Mouse (Mus musculus) lung, embryonic 15.5 days (tissue): Measurements from ENCODE around the gene Tle3. TPM values are rescaled to one million over a fixed set of nuclear protein-coding genes. Genes with fewer than 3 reads are reported as not detected.

Experiments used
- ATAC-seq: fragments of 200-750 bp; cut with Nextera tagmentation; 2 replicates; pipeline ENCODE4 v1.8.0; 2017; ENCODE audit warnings: moderate number of reproducible peaks, borderline replicate concordance; ENCODE audit not compliant: low FRiP score, low TSS enrichment; ENCODE audit errors: extremely low read depth
- H3K27ac ChIP-seq: fragments of 300-500 bp; sonication (generic); 2 replicates; pipeline ENCODE4 v1.5.1; 2015; ENCODE audit warnings: moderate library complexity, mild to moderate bottlenecking, inconsistent platforms
- H3K27me3 ChIP-seq: fragments of 300-500 bp; sonication (generic); 2 replicates; pipeline ENCODE4 v1.6.1; 2015; ENCODE audit warnings: inconsistent platforms
- H3K36me3 ChIP-seq: fragments of 300-500 bp; sonication (generic); 2 replicates; pipeline ENCODE4 v1.6.1; 2015; ENCODE audit warnings: inconsistent platforms
- H3K4me1 ChIP-seq: fragments of 300-500 bp; sonication (generic); 2 replicates; pipeline ENCODE4 v1.6.1; 2015; ENCODE audit warnings: inconsistent platforms
- H3K4me2 ChIP-seq: fragments of 300-500 bp; sonication (generic); 2 replicates; pipeline ENCODE4 v1.6.1; 2015; ENCODE audit warnings: inconsistent platforms, mild to moderate bottlenecking, moderate library complexity
- H3K4me3 ChIP-seq: fragments of 300-500 bp; sonication (generic); 2 replicates; pipeline ENCODE4 v1.5.1; 2015; ENCODE audit warnings: mild to moderate bottlenecking, inconsistent platforms
- H3K9ac ChIP-seq: fragments of 300-500 bp; sonication (generic); 2 replicates; pipeline ENCODE4 v1.6.1; 2015; ENCODE audit warnings: inconsistent platforms
- H3K9me3 ChIP-seq: fragments of 300-500 bp; sonication (generic); 2 replicates; pipeline ENCODE4 v1.6.1; 2016; ENCODE audit warnings: inconsistent platforms
- WGBS: fragments of 180-500 bp; shearing (Covaris S2); methylation state at CpG from one replicate; pipeline ENCODE4 v1.1.7; 2015; 5-methylcytosine and 5-hydroxymethylcytosine counted together
- polyA plus RNA-seq: library from polyadenylated mRNA; unstranded; fragments of >200 nt; fragmentation: Nextera tagmentation; extraction: Ambion mirVana; gene quantifications from 2 replicates; pipeline ENCODE4 v1.2.1, GENCODE M21; 2015

Tle3 gene
- polyA plus RNA-seq, 1 experiment from 2014 or later: 27.1 TPM

- Histone ChIP-seq H3K27ac (no peak overlapping the region), H3K4me3 (no peak overlapping the region), H3K36me3 (peaks cover 27% of the 10 kb centered on the region), H3K4me2 (no peak overlapping the region), H3K9ac (no peak overlapping the region), H3K27me3 (peaks cover 4% of the 10 kb centered on the region; the same call in 1 of the 2 replicates), H3K4me1 (peaks cover 82% of the 10 kb centered on the region), H3K9me3 (no peaks in the 10 kb centered on the region)
- no peak for ATAC-seq
- WGBS: 78% methylated on average over 11 of the region's 11 CpGs
Measured at GRCm38 (mm10) chr9:61379016-61379634, 7.0 kb downstream of the Tle3 start.

GRCm38 (mm10) chr9:61380258-61381062 is 8.3 kb downstream of the Tle3 start:
- H3K27ac ChIP-seq: no peak overlapping the region
- peaks cover 28% of the 10 kb centered on the region for H3K36me3 ChIP-seq
- peak; percentile 25; the same call in 1 of the 2 replicates for ATAC-seq
- H3K9ac ChIP-seq: no peak overlapping the region
- peaks cover 4% of the 10 kb centered on the region; the same call in 1 of the 2 replicates for H3K27me3 ChIP-seq
- no peaks in the 10 kb centered on the region for H3K9me3 ChIP-seq
- peaks cover 82% of the 10 kb centered on the region for H3K4me1 ChIP-seq
- H3K4me2 ChIP-seq: peak overlapping the region; percentile 9; the same call in 1 of the 2 replicates
- WGBS: 27% methylated on average over 18 of the region's 18 CpGs
- no peak overlapping the region for H3K4me3 ChIP-seq

- no peak overlapping the region for H3K27ac ChIP-seq
- H3K4me3 ChIP-seq: no peak overlapping the region
- H3K27me3 ChIP-seq: peaks cover 4% of the 10 kb centered on the region; the same call in 1 of the 2 replicates
- H3K36me3 ChIP-seq: peaks cover 24% of the 10 kb centered on the region; the same call in 1 of the 2 replicates
- WGBS: 53% methylated on average over 2 of the region's 2 CpGs
- no peak overlapping the region for H3K9ac ChIP-seq
- H3K4me1 ChIP-seq: peaks cover 80% of the 10 kb centered on the region
- no peaks in the 10 kb centered on the region for H3K9me3 ChIP-seq
- H3K4me2 ChIP-seq: peak overlapping the region; percentile 9; the same call in 1 of the 2 replicates
- no peak for ATAC-seq
Measured at GRCm38 (mm10) chr9:61381063-61381408, 8.9 kb downstream of the Tle3 start.

GRCm38 (mm10) chr9:61381445-61381844 is 9.3 kb downstream of the Tle3 start:
- Histone ChIP-seq H3K9me3 (no peaks in the 10 kb centered on the region), H3K4me3 (no peak overlapping the region), H3K9ac (no peak overlapping the region), H3K4me2 (no peak overlapping the region), H3K4me1 (peaks cover 76% of the 10 kb centered on the region), H3K36me3 (peaks cover 25% of the 10 kb centered on the region; the same call in 1 of the 2 replicates), H3K27me3 (peaks cover 4% of the 10 kb centered on the region; the same call in 1 of the 2 replicates), H3K27ac (no peak overlapping the region)
- WGBS: 84% methylated on average over 3 of the region's 3 CpGs
- no peak for ATAC-seq

- ATAC-seq: no peak
- H3K9me3 ChIP-seq: no peaks in the 10 kb centered on the region
- no peak overlapping the region for H3K9ac ChIP-seq
- H3K4me2 ChIP-seq: no peak overlapping the region
- H3K27ac ChIP-seq: no peak overlapping the region
- peaks cover 64% of the 10 kb centered on the region for H3K4me1 ChIP-seq
- 63% methylated on average over 8 of the region's 8 CpGs for WGBS
- H3K27me3 ChIP-seq: peaks cover 4% of the 10 kb centered on the region; the same call in 1 of the 2 replicates
- no peak overlapping the region for H3K4me3 ChIP-seq
- H3K36me3 ChIP-seq: peaks cover 32% of the 10 kb centered on the region; the same call in 1 of the 2 replicates
Measured at GRCm38 (mm10) chr9:61382595-61383186, 10.5 kb downstream of the Tle3 start.

GRCm38 (mm10) chr9:61384101-61384500 is 11.9 kb downstream of the Tle3 start:
- peaks cover 27% of the 10 kb centered on the region; the same call in 1 of the 2 replicates for H3K36me3 ChIP-seq
- no peaks in the 10 kb centered on the region for H3K9me3 ChIP-seq
- no peak overlapping the region for H3K4me2 ChIP-seq
- no peak overlapping the region for H3K9ac ChIP-seq
- 50% methylated on average over 6 of the region's 6 CpGs for WGBS
- H3K27me3 ChIP-seq: peaks cover 4% of the 10 kb centered on the region; the same call in 1 of the 2 replicates
- no peak overlapping the region for H3K4me3 ChIP-seq
- no peak for ATAC-seq
- H3K4me1 ChIP-seq: peaks cover 58% of the 10 kb centered on the region
- no peak overlapping the region for H3K27ac ChIP-seq

- Histone ChIP-seq H3K4me3 (no peak overlapping the region), H3K36me3 (peaks cover 24% of the 10 kb centered on the region; the same call in 1 of the 2 replicates), H3K27me3 (peaks cover 4% of the 10 kb centered on the region; the same call in 1 of the 2 replicates), H3K9me3 (no peaks in the 10 kb centered on the region), H3K4me2 (0 out of 2 replicates have a peak overlapping the region, but pooled peaks have one; percentile 3), H3K4me1 (peaks cover 57% of the 10 kb centered on the region), H3K27ac (no peak overlapping the region), H3K9ac (no peak overlapping the region)
- WGBS: 39% methylated on average over 16 of the region's 16 CpGs
- no peak for ATAC-seq
Measured at GRCm38 (mm10) chr9:61384646-61385443, 12.7 kb downstream of the Tle3 start.

GRCm38 (mm10) chr9:61385753-61386152 is 13.6 kb downstream of the Tle3 start:
- H3K4me1 ChIP-seq: peaks cover 52% of the 10 kb centered on the region
- ATAC-seq: no peak

GRCm38 (mm10) chr9:61386314-61386713 is 14.1 kb downstream of the Tle3 start:
- no peak overlapping the region for H3K27ac ChIP-seq
- no peaks in the 10 kb centered on the region for H3K9me3 ChIP-seq
- no peak overlapping the region for H3K4me2 ChIP-seq
- 90% methylated on average over 2 of the region's 2 CpGs for WGBS
- H3K4me3 ChIP-seq: no peak overlapping the region
- H3K4me1 ChIP-seq: peaks cover 52% of the 10 kb centered on the region
- H3K27me3 ChIP-seq: peaks cover 4% of the 10 kb centered on the region; the same call in 1 of the 2 replicates
- H3K36me3 ChIP-seq: peaks cover 24% of the 10 kb centered on the region; the same call in 1 of the 2 replicates
- no peak overlapping the region for H3K9ac ChIP-seq
- no peak for ATAC-seq

More at GRCm38 (mm10) chr9:61385753-61386152, 13.6 kb downstream of the Tle3 start:
- Histone ChIP-seq H3K9me3 (no peaks in the 10 kb centered on the region), H3K27me3 (peaks cover 4% of the 10 kb centered on the region; the same call in 1 of the 2 replicates), H3K27ac (no peak overlapping the region), H3K4me3 (no peak overlapping the region), H3K4me2 (no peak overlapping the region), H3K36me3 (peaks cover 24% of the 10 kb centered on the region; the same call in 1 of the 2 replicates), H3K9ac (no peak overlapping the region)
- 33% methylated on average over 8 of the region's 8 CpGs for WGBS

- H3K4me1 ChIP-seq: peaks cover 52% of the 10 kb centered on the region
- H3K27ac ChIP-seq: no peak overlapping the region
- peaks cover 19% of the 10 kb centered on the region; the same call in 1 of the 2 replicates for H3K36me3 ChIP-seq
- ATAC-seq: no peak
- peaks cover 4% of the 10 kb centered on the region; the same call in 1 of the 2 replicates for H3K27me3 ChIP-seq
- H3K9me3 ChIP-seq: no peaks in the 10 kb centered on the region
- no peak overlapping the region for H3K4me2 ChIP-seq
- WGBS: 77% methylated on average over 5 of the region's 5 CpGs
- H3K9ac ChIP-seq: no peak overlapping the region
- H3K4me3 ChIP-seq: no peak overlapping the region
Measured at GRCm38 (mm10) chr9:61387797-61388196, 15.6 kb downstream of the Tle3 start.

GRCm38 (mm10) chr9:61388214-61388613 is 16.0 kb downstream of the Tle3 start:
- Histone ChIP-seq H3K4me3 (no peak overlapping the region), H3K4me2 (no peak overlapping the region), H3K9me3 (no peaks in the 10 kb centered on the region), H3K9ac (no peak overlapping the region), H3K4me1 (peaks cover 52% of the 10 kb centered on the region), H3K27me3 (peaks cover under 1% of the 10 kb centered on the region; the same call in 1 of the 2 replicates), H3K27ac (no peak overlapping the region), H3K36me3 (peaks cover 21% of the 10 kb centered on the region; the same call in 1 of the 2 replicates)
- 67% methylated on average over 12 of the region's 12 CpGs for WGBS
- ATAC-seq: no peak
